Mouse (Mus musculus) urinary bladder, postnatal 4 days (tissue): ENCODE measurements around the gene Gm7995.
"Not testable (repeated sequence)": the region's sequence is repeated elsewhere in the genome, so short reads cannot be mapped to it uniquely, and the experiment has no call there.

ENCODE experiments used
- DNase-seq, 2 experiments: peaks; one replicate each; pipeline ENCODE4 v3.0.0; 2021 to 2022; ENCODE audit warnings: low spot score in 2 of 2

Gene Gm7995

DNA sequence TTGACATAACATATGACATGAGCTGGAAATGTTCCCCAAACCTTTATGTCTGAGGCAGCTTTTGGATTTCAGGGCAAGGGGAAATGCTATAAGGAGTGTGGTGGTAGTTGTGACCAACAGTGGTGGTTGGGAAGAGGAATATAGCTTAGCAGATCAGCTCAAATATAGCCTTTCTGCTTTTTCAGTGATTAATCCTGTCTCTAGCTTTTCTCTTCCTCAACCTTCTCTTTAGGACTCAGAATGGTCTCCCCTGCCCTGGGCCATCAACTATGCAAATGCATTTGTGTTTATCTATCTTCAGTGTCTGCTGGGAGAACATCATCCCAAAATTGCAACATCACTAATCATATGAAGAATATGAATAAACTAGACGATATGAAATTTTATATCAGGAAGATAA is at the start of gene Gm7995:
Gene Gm7995, plus strand, starts transcription at position 301 of the 400 bp plus-strand sequence.
- not testable (repeated sequence) for DNase-seq

DNA sequence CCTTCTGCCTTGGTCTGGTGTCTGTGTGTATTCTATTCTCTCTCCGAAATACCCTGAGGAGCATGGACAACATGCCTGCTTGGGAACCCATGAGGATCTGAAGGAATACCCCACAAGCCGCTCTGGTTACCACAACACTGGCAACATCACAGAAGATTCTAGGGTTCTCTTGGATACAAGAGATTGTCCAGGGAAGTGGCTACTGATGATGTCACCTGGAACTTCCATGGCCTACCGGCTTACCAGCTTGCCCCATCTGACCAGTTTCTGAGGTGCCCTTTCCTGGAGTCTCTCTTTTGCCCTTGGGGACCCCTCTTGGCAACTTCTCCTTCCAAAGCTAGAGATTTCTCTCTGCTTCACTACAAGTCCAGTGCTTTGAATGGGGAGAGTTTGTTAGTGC is 12.8 kb upstream of the Gm7995 start, which contains the start of gene Gm9611:
Gene Gm9611, minus strand, starts transcription at position 101 of the 400 bp plus-strand sequence.
- not testable (repeated sequence) for DNase-seq
